Mouse (Mus musculus): ENCODE measurements at regions not wholly inside any gene's neighbourhood (a gene's known extent, or its start where the extent isn't known, plus 50 kb on each side); places are given as distances from the start of the nearest gene placed in this dataset.

DNA sequence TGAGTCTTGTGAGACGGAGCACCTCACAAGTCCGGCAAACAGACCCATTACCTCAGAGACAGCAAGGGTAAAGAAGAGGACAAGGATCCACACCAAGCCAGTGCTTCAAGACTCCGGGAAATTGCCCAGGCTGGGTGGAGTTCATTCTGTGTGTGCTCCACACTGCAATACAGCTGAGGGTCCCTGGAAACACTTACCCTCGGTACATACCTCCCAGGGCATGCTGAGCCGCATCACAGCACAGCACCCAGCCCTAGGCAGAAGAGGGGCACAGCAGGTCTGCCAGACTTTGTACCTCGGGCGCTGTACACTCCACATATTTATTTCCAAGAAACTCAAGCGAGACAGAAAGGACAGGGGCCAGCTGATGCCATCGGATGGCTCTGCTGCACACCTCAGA, 54.5 kb upstream of the Cmc1 start:
- H3K4me1 ChIP-seq (ENCODE audit: insufficient read depth): no peaks in the 10 kb centered on the region
- no peak overlapping the region for H3K9ac ChIP-seq (replicated peaks)
- no peaks in the 10 kb centered on the region for H3K27me3 ChIP-seq (ENCODE audit: insufficient read depth, low read length)
- no peak overlapping the region for H3K27ac ChIP-seq (ENCODE audit: low read depth)
- ATAC-seq (no peak), DNase-seq (no peak)
- TF ChIP-seq CTCF (IDR thresholded peaks at IDR 0.05; ENCODE audit: low read depth) (no peak), EP300 (IDR thresholded peaks at IDR 0.05; ENCODE audit: low read depth) (no peak)
- no peak overlapping the region for H3K4me3 ChIP-seq (ENCODE audit: low read depth, low read length)
- no peaks in the 10 kb centered on the region for H3K36me3 ChIP-seq (replicated peaks; ENCODE audit: insufficient read depth, low read length)
- H3K9me3 ChIP-seq (ENCODE audit: low read length): no peaks in the 10 kb centered on the region
- no peak overlapping the region for H3K4me2 ChIP-seq (ENCODE audit: low read depth, low read length)
- 85% methylated on average over 9 of the region's 9 CpGs for WGBS (ENCODE audit: insufficient replicate concordance)

DNA sequence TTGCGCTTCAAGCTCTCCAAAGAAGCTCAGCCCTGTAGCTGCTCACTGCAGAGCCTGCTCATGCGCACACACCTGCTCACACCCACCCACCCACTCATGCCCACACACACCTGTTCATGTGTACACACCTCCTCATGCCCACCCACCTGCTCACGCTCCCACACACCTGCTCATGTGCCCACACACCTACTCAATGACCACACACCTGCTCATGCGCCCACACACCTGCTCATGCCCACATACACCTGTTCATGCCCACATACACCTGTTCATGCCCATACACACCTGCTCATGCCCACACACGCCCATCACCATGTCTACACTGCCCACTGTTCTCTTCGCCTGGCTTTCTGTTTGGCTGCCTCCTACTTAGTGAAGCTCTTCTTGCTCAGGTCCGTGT, 56.5 kb upstream of the Cmc1 start:
- no peaks in the 10 kb centered on the region for H3K9me3 ChIP-seq (ENCODE audit: low read length)
- no peak for TF ChIP-seq CTCF (IDR thresholded peaks at IDR 0.05; ENCODE audit: low read depth)
- no peak for TF ChIP-seq EP300 (IDR thresholded peaks at IDR 0.05; ENCODE audit: low read depth)
- no peak overlapping the region for H3K4me2 ChIP-seq (ENCODE audit: low read depth, low read length)
- H3K36me3 ChIP-seq (replicated peaks; ENCODE audit: insufficient read depth, low read length): no peaks in the 10 kb centered on the region
- H3K4me1 ChIP-seq (ENCODE audit: insufficient read depth): no peaks in the 10 kb centered on the region
- H3K27me3 ChIP-seq (ENCODE audit: insufficient read depth, low read length): no peaks in the 10 kb centered on the region
- no peak overlapping the region for H3K9ac ChIP-seq (replicated peaks)
- ATAC-seq (no peak), DNase-seq (no peak)
- 74% methylated on average over 7 of the region's 7 CpGs for WGBS (ENCODE audit: insufficient replicate concordance)
- no peak overlapping the region for H3K4me3 ChIP-seq (ENCODE audit: low read depth, low read length)
- no peak overlapping the region for H3K27ac ChIP-seq (ENCODE audit: low read depth)

DNA sequence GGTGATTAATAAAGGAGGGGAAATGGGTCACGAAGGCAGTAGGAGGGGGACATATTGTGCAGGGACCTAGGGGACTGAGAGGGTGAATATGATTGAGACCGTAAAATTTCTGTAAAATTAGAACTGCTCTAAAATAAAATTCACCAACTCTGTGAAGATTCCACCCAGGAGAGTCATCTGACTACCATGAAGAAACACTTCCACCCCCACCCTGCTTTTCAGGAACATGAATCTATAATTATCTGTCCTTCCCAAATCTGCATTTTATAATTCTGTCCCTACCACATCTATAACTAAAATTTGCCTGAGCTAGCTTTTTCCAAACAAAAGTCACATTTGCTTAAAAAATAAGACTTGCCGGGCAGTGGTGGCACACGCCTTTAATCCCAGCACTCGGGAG, 69.7 kb upstream of the Cmc1 start:
- Histone ChIP-seq H3K27ac (ENCODE audit: low read depth) (no peak overlapping the region), H3K9me3 (ENCODE audit: low read length) (no peaks in the 10 kb centered on the region; the same call in 1 of the 2 replicates), H3K27me3 (ENCODE audit: insufficient read depth, low read length) (no peaks in the 10 kb centered on the region), H3K4me3 (ENCODE audit: low read depth, low read length) (no peak overlapping the region), H3K4me1 (ENCODE audit: insufficient read depth) (no peaks in the 10 kb centered on the region), H3K36me3 (replicated peaks; ENCODE audit: insufficient read depth, low read length) (no peaks in the 10 kb centered on the region), H3K4me2 (ENCODE audit: low read depth, low read length) (no peak overlapping the region), H3K9ac (replicated peaks) (no peak overlapping the region)
- 85% methylated on average over 5 of the region's 5 CpGs for WGBS (ENCODE audit: insufficient replicate concordance)
- DNase-seq: no peak
- no peak for TF ChIP-seq CTCF (IDR thresholded peaks at IDR 0.05; ENCODE audit: low read depth)
- TF ChIP-seq EP300 (IDR thresholded peaks at IDR 0.05; ENCODE audit: low read depth): no peak
- ATAC-seq: no peak

DNA sequence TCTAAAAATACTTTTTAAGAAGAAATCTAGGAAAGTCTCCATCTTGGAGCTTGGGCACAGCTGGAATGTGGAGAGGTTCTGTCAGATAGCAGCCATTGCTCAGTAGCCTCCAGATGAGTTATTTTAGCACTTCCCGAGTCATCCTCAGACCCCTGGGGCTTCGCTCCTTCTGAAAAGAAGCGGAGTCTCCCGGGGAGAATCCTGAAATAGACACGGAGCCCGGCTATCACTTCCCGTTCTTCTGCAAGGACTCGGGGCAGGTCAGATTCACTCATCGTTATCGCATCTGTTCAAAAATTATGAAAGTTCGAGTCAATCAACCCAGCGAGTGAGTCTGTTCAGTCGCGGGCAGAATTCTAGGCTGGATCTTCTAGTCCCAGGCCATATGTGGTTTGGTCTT, 71.2 kb upstream of the Cmc1 start:
- Histone ChIP-seq H3K4me2 (ENCODE audit: low read depth, low read length) (no peak overlapping the region), H3K27me3 (ENCODE audit: insufficient read depth, low read length) (no peaks in the 10 kb centered on the region), H3K9me3 (ENCODE audit: low read length) (no peaks in the 10 kb centered on the region), H3K9ac (replicated peaks) (no peak overlapping the region), H3K27ac (ENCODE audit: low read depth) (no peak overlapping the region), H3K4me3 (ENCODE audit: low read depth, low read length) (no peak overlapping the region), H3K36me3 (replicated peaks; ENCODE audit: insufficient read depth, low read length) (no peaks in the 10 kb centered on the region), H3K4me1 (ENCODE audit: insufficient read depth) (no peaks in the 10 kb centered on the region)
- no peak for TF ChIP-seq CTCF (IDR thresholded peaks at IDR 0.05; ENCODE audit: low read depth)
- TF ChIP-seq EP300 (IDR thresholded peaks at IDR 0.05; ENCODE audit: low read depth): no peak
- WGBS (ENCODE audit: insufficient replicate concordance): 81% methylated on average over 14 of the region's 14 CpGs
- ATAC-seq: no peak
- DNase-seq: no peak

DNA sequence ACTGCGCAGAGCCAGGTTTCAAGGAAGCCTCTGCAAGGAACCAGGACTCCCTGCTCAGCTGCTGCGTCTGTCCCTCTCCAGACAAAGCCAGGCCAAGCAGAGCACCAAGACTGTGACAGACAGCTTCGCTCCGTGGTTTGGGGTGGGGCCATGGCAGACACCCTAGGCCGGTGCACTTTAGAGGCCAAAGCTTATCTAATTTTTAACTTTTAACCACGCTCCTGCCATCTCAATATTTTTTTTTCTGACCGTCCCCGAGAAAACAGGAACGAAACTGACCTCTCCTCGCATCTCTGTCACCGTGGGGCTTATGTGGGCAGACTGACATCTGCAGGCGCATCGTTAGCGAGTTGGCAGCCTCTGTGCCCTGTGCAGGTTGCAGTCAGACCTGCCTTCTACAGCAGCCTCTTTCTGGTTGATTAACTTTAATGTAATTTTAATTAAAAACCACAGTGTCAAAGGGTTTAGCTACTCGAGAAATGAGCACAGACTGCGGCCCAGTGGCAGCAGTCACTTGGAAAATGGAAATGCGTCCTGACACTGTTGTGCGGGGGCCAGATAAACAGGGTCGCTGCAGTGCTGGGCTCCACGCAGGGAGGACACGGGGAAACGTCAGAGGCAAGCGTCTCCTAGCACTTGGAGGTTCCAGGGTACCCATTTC, 77.6 kb upstream of the Cmc1 start:
- ATAC-seq (no peak), DNase-seq (no peak)
- no peaks in the 10 kb centered on the region for H3K4me1 ChIP-seq (ENCODE audit: insufficient read depth)
- no peak overlapping the region for H3K9ac ChIP-seq (replicated peaks)
- H3K4me3 ChIP-seq (ENCODE audit: low read depth, low read length): no peak overlapping the region
- no peak overlapping the region for H3K27ac ChIP-seq (ENCODE audit: low read depth)
- H3K4me2 ChIP-seq (ENCODE audit: low read depth, low read length): 0 out of 2 replicates have a peak overlapping the region, but pooled peaks have one; percentile 3
- no peaks in the 10 kb centered on the region for H3K36me3 ChIP-seq (replicated peaks; ENCODE audit: insufficient read depth, low read length)
- no peaks in the 10 kb centered on the region for H3K27me3 ChIP-seq (ENCODE audit: insufficient read depth, low read length)
- WGBS (ENCODE audit: insufficient replicate concordance): 39% methylated on average over 23 of the region's 23 CpGs
- H3K9me3 ChIP-seq (ENCODE audit: low read length): no peaks in the 10 kb centered on the region
- no peak for TF ChIP-seq CTCF (IDR thresholded peaks at IDR 0.05; ENCODE audit: low read depth)
- no peak for TF ChIP-seq EP300 (IDR thresholded peaks at IDR 0.05; ENCODE audit: low read depth)

DNA sequence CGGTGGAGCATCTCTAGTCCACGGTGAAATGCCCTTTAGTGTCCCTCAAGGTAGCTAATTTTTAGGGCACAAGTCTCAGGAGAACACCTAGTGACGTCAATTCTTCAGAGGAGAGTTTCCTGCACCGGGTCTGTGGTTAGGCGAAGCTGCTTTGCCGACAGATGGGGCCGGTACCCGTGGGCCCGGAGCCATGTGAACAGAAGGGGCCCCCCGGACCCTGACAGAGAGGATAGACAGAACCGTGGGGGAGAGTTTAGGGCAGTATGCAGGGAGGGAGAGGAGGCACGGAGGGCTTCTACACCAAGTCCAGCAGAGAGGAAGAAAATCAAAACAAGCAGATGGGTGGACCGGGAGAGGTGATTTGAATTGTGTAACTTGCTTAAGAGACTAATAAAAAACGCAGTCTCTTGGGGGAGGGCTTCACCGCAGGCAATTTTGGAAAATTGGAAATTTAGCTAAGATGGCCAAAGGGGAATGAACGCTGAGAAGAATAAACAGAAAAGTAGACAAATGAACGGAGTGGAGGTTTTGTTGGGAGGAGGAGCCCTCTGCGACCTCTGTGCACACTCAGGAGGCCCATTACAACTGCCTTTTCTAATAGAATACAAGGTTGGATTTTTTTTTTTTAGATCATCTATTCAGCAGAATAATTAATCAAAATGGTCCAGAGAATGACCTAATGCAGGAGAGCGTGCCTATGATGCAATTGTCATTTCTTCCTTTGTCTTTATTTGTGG, 78.9 kb upstream of the Cmc1 start:
- DNase-seq (no peak), ATAC-seq (no peak)
- Histone ChIP-seq H3K4me2 (ENCODE audit: low read depth, low read length) (no peak overlapping the region), H3K27ac (ENCODE audit: low read depth) (no peak overlapping the region), H3K9me3 (ENCODE audit: low read length) (no peaks in the 10 kb centered on the region), H3K9ac (replicated peaks) (no peak overlapping the region), H3K4me1 (ENCODE audit: insufficient read depth) (no peaks in the 10 kb centered on the region), H3K27me3 (ENCODE audit: insufficient read depth, low read length) (no peaks in the 10 kb centered on the region), H3K36me3 (replicated peaks; ENCODE audit: insufficient read depth, low read length) (no peaks in the 10 kb centered on the region), H3K4me3 (ENCODE audit: low read depth, low read length) (no peak overlapping the region)
- no peak for TF ChIP-seq EP300 (IDR thresholded peaks at IDR 0.05; ENCODE audit: low read depth)
- TF ChIP-seq CTCF (IDR thresholded peaks at IDR 0.05; ENCODE audit: low read depth): no peak
- 62% methylated on average over 19 of the region's 19 CpGs for WGBS (ENCODE audit: insufficient replicate concordance)
